Mouse (Mus musculus) hindbrain, embryonic 16.5 days (tissue): Measurements from ENCODE around the gene Per1. TPM values are rescaled to one million over a fixed set of nuclear protein-coding genes. Genes with fewer than 3 reads are reported as not detected.

Experiments
- ATAC-seq: fragments of 200-750 bp; cut with Nextera tagmentation; 2 replicates; pipeline ENCODE4 v1.8.0; 2017; ENCODE audit warnings: moderate TSS enrichment, moderate library complexity
- H3K27ac ChIP-seq: fragments of 300-500 bp; sonication (generic); 2 replicates; pipeline ENCODE4 v1.5.1; 2014; ENCODE audit warnings: low read depth, mild to moderate bottlenecking, control low read depth, low read length, moderate library complexity
- H3K27me3 ChIP-seq: fragments of 300-500 bp; sonication (generic); replicated peaks from 2 replicates; pipeline ENCODE4 v1.6.1; 2014; ENCODE audit warnings: low read length; ENCODE audit not compliant: control insufficient read depth, insufficient read depth
- H3K36me3 ChIP-seq: fragments of 300-500 bp; sonication (generic); 2 replicates; pipeline ENCODE4 v1.6.1; 2014; ENCODE audit warnings: mild to moderate bottlenecking, low read length, moderate library complexity, mixed read lengths; ENCODE audit not compliant: control insufficient read depth, insufficient read depth
- H3K4me1 ChIP-seq: fragments of 300-500 bp; sonication (generic); 2 replicates; pipeline ENCODE4 v1.6.1; 2014; ENCODE audit warnings: low read depth, low read length; ENCODE audit not compliant: control insufficient read depth, insufficient read depth
- H3K4me2 ChIP-seq: fragments of 300-500 bp; sonication (generic); 2 replicates; pipeline ENCODE4 v1.6.1; 2014; ENCODE audit warnings: mild to moderate bottlenecking, low read length, control low read depth, moderate library complexity
- H3K4me3 ChIP-seq: fragments of 300-500 bp; sonication (generic); 2 replicates; pipeline ENCODE4 v1.5.1; 2014; ENCODE audit warnings: mild to moderate bottlenecking, low read length, control low read depth, moderate library complexity
- H3K9ac ChIP-seq: fragments of 300-500 bp; sonication (generic); 2 replicates; pipeline ENCODE4 v1.6.1; 2014; ENCODE audit warnings: low read depth, mild to moderate bottlenecking, control low read depth, low read length, moderate library complexity
- H3K9me3 ChIP-seq: fragments of 300-500 bp; sonication (generic); 2 replicates; pipeline ENCODE4 v1.6.1; 2014; ENCODE audit warnings: mild to moderate bottlenecking, low read length, moderate library complexity; ENCODE audit not compliant: control insufficient read depth
- WGBS: fragments of 180-500 bp; shearing (Covaris S2); extraction: QIAGEN DNeasy Blood & Tissue Kit; methylation state at CpG from one replicate; pipeline ENCODE4 v1.1.7; 2014; 5-methylcytosine and 5-hydroxymethylcytosine counted together
- polyA plus RNA-seq: library from polyadenylated mRNA; unstranded; fragments of >200 nt; fragmentation: Nextera tagmentation; extraction: Ambion mirVana; gene quantifications from 2 replicates; pipeline ENCODE4 v1.2.1, GENCODE M21; 2015

Per1 gene
- polyA plus RNA-seq, 1 experiment from 2014 or later, result 11.1 TPM

DNA sequence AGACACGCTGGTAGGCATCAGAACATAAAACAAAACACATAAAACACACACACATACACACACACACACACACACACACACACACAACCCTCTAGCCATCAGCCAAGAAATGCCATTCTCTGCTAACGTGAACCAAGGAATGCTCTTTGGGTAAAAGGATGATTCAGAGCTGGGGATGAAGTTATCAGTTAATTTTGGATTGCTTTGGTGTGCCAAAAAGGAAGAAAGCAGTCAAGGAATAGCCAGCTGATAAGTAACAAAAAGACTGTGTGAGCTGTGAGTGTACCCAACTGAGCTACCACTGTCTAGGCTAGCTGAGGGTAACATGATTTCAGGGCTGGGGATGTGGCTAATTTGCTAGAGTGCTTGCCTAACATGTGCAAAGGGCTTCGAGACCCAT lies 19.0 kb downstream of the Per1 start:
- Histone ChIP-seq H3K9me3 (no peaks in the 10 kb centered on the region), H3K9ac (no peak overlapping the region), H3K27ac (no peak overlapping the region), H3K4me2 (no peak overlapping the region), H3K4me1 (peaks cover 12% of the 10 kb centered on the region), H3K36me3 (peaks cover 2% of the 10 kb centered on the region; the same call in 1 of the 2 replicates), H3K27me3 (no peaks in the 10 kb centered on the region), H3K4me3 (no peak overlapping the region)
- ATAC-seq, result no peak
- WGBS, result 70% methylated on average over 3 of the region's 3 CpGs

DNA sequence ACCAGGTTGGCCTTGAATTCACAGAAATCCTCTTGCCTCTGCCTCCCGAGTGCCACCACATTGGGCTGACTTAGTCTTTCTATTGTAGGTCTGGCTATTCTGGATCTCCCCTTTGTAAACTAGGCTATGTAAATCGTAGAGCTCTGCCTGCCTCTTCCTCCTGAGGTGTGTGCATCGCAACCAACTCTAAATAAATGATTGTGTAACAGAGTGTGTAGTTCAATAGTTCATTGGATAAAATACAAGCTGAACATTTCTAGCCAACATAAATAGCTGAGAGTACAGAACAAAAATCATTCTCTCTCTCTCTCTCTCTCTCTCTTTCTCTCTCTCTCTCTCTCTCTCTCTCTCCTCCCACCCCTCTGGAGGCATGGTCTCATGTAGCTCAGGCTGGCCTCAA lies 19.6 kb downstream of the Per1 start:
- Histone ChIP-seq H3K4me3 (no peak overlapping the region), H3K27me3 (no peaks in the 10 kb centered on the region), H3K4me2 (no peak overlapping the region), H3K4me1 (peaks cover 14% of the 10 kb centered on the region), H3K36me3 (no peaks in the 10 kb centered on the region), H3K9me3 (no peaks in the 10 kb centered on the region), H3K9ac (no peak overlapping the region), H3K27ac (no peak overlapping the region)
- 82% methylated on average over 3 of the region's 3 CpGs for WGBS
- no peak for ATAC-seq

- Histone ChIP-seq H3K27me3 (no peaks in the 10 kb centered on the region), H3K4me1 (peaks cover 20% of the 10 kb centered on the region), H3K36me3 (no peaks in the 10 kb centered on the region), H3K27ac (no peak overlapping the region), H3K9ac (no peak overlapping the region), H3K4me3 (no peak overlapping the region), H3K4me2 (peak overlapping the region; percentile 97), H3K9me3 (no peaks in the 10 kb centered on the region)
- no peak for ATAC-seq
- 53% methylated on average over 5 of the region's 5 CpGs for WGBS
These were observed 21.8 kb downstream of the Per1 start for GRCm38 (mm10) chr11:69116843-69117242.

GRCm38 (mm10) chr11:69117737-69118695 lies 23.0 kb downstream of the Per1 start:
- Histone ChIP-seq H3K9me3 (no peaks in the 10 kb centered on the region), H3K36me3 (no peaks in the 10 kb centered on the region), H3K4me2 (peak overlapping the region; percentile 97), H3K9ac (peak overlapping the region; percentile 80), H3K27me3 (no peaks in the 10 kb centered on the region), H3K4me3 (peak overlapping the region; percentile 70), H3K4me1 (peaks cover 20% of the 10 kb centered on the region), H3K27ac (peak overlapping the region; percentile 69)
- ATAC-seq, result no peak
- WGBS, result under 1% methylated on average over 43 of the region's 45 CpGs

DNA sequence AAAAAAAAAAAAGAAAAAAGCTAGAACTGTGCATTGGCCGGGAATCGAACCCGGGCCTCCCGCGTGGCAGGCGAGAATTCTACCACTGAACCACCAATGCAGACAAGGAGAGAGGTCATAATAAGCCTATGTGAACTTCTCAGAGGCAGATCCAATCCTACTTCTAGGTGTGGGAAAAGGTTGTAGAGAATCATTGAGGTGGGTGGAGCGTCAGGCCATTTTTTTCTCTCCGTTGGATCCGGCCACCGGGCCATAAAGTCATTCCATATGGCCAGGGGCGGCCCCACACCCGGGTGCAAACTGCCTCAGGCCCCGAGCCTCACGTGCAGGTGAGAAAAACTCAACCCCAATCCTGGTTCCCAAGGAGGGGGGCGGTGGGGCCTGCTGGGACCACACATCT lies 23.7 kb downstream of the Per1 start:
- Histone ChIP-seq H3K36me3 (no peaks in the 10 kb centered on the region), H3K27ac (no peak overlapping the region; the same call in 1 of the 2 replicates), H3K27me3 (no peaks in the 10 kb centered on the region), H3K9ac (peak overlapping the region; percentile 50), H3K9me3 (no peaks in the 10 kb centered on the region), H3K4me3 (peak overlapping the region; percentile 70), H3K4me1 (peaks cover 20% of the 10 kb centered on the region), H3K4me2 (peak overlapping the region; percentile 97)
- ATAC-seq, result no peak
- WGBS, result 1% methylated on average over 15 of the region's 15 CpGs

DNA sequence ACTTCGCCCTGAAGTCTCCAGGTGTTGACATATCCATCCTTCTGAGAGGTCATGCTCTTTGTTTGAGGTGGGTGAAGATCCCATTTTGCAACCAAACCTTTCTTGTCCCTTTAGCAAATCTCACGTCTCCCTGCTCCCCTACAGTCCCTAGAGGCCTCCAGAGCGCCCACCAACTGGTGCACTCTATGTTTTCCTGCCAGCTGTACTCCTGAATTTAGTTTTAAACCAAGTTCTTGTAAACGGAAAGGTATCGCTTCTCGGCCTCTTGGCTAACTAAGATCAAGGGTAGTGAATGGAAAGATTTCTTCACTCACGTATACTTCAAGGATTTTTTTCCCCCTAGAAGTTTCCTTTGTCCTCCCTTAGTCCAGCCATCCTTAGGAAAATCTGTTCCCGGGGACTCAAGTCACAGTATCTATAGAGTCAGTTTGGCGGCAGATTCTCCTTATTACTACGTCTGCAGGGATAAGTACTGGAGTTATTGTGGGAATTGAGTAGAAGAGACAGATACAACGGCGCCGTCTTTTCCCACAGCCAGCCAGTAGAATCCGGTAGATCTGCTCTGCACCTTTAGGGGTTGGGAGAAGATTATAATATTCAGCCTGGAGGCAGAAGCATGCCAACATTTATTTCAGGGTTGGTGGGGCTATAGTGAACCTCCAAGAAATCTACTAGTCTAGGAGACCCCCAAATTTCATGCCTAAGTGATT lies 24.6 kb downstream of the Per1 start:
- Histone ChIP-seq H3K9ac (no peak overlapping the region), H3K27me3 (no peaks in the 10 kb centered on the region), H3K4me2 (peak overlapping the region; percentile 97), H3K27ac (no peak overlapping the region), H3K9me3 (no peaks in the 10 kb centered on the region), H3K4me1 (peaks cover 20% of the 10 kb centered on the region), H3K4me3 (peak overlapping the region; percentile 88), H3K36me3 (no peaks in the 10 kb centered on the region)
- ATAC-seq, result no peak
- WGBS, result 32% methylated on average over 14 of the region's 14 CpGs

- Histone ChIP-seq H3K36me3 (no peaks in the 10 kb centered on the region), H3K4me3 (peak within 1 kb of the TSS; percentile 88), H3K9ac (peak within 1 kb of the TSS; percentile 84), H3K4me1 (peaks cover 20% of the 10 kb centered on the region), H3K27me3 (no peaks in the 10 kb centered on the region), H3K9me3 (no peaks in the 10 kb centered on the region), H3K4me2 (peak within 1 kb of the TSS; percentile 97), H3K27ac (no peak within 1 kb of the TSS)
- no peak for ATAC-seq
- WGBS, result 2% methylated on average over 27 of the region's 27 CpGs
These were observed 25.4 kb downstream of the Per1 start, which contains the start of gene Hes7 for GRCm38 (mm10) chr11:69120221-69121000. Gene Hes7 (plus strand): TSS chr11:69120404.

DNA sequence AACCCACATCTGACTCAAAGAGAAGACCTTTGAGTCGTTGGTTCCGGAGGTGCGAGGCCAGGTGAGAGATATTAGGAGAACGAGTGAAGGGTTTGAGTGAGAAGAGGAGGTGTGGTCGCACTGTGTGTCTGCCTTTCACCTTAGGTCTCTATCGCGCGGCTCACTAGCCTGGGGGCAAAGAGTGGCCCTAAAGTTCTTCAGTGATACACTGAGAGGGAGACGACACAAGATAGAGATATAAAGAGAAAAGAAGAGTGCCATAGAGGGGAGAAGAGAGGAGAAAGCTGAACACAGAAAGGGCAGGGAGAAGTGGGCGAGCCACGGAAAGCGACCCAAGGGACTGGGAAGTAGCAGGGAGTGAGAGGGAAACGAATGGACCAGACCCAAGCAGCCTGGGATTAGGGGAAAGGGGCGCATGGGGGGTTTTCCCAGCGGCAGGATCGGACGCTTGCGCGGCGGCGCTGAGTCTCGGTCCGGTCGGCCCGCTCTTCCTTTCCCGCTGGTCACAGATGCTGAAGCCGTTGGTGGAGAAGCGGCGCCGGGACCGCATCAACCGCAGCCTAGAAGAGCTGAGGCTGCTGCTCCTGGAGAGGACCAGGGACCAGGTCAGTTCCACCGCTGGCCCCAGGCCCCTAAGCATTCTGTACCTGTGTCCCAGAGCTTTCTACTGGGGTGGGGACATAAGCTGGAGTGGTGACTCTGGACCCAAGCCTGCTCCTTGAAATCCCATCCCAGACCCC lies 26.2 kb downstream of the Per1 start:
- Histone ChIP-seq H3K9me3 (no peaks in the 10 kb centered on the region), H3K9ac (peak overlapping the region; percentile 84), H3K4me1 (peaks cover 20% of the 10 kb centered on the region), H3K27ac (no peak overlapping the region), H3K4me3 (peak overlapping the region; percentile 88), H3K4me2 (peak overlapping the region; percentile 92), H3K36me3 (no peaks in the 10 kb centered on the region), H3K27me3 (no peaks in the 10 kb centered on the region)
- no peak for ATAC-seq
- under 1% methylated on average over 31 of the region's 33 CpGs for WGBS
